Mouse (Mus musculus) liver, embryonic 16.5 days (tissue): ENCODE results near the gene Slc9a3. TPM values are rescaled to one million over a fixed set of nuclear protein-coding genes. Genes with fewer than 3 reads are reported as not detected.

ENCODE experiments used
- ATAC-seq: fragments of 200-750 bp; cut with Nextera tagmentation; 2 replicates; pipeline ENCODE4 v1.8.0; 2017; ENCODE audit warnings: low read depth, mild to moderate bottlenecking, moderate number of reproducible peaks, moderate library complexity
- H3K27ac ChIP-seq: fragments of 300-500 bp; sonication (generic); 2 replicates; pipeline ENCODE4 v1.5.1; 2014; ENCODE audit warnings: mild to moderate bottlenecking, low read length
- H3K27me3 ChIP-seq: fragments of 300-500 bp; sonication (generic); 2 replicates; pipeline ENCODE4 v1.6.1; 2014; ENCODE audit warnings: low read depth, low read length, mixed read lengths; ENCODE audit not compliant: control insufficient read depth, insufficient read depth
- H3K36me3 ChIP-seq: fragments of 300-500 bp; sonication (generic); 2 replicates; pipeline ENCODE4 v1.6.1; 2014; ENCODE audit warnings: mild to moderate bottlenecking; ENCODE audit not compliant: control insufficient read depth, insufficient read depth
- H3K4me1 ChIP-seq: fragments of 300-500 bp; sonication (generic); 2 replicates; pipeline ENCODE4 v1.6.1; 2014; ENCODE audit warnings: low read depth, low read length, mixed read lengths; ENCODE audit not compliant: control insufficient read depth
- H3K4me2 ChIP-seq: fragments of 300-500 bp; sonication (generic); 2 replicates; pipeline ENCODE4 v1.6.1; 2014; ENCODE audit warnings: low read depth, low read length, mixed read lengths
- H3K4me3 ChIP-seq: fragments of 300-500 bp; sonication (generic); 2 replicates; pipeline ENCODE4 v1.5.1; 2014; ENCODE audit warnings: low read depth, mild to moderate bottlenecking, low read length
- H3K9ac ChIP-seq: fragments of 300-500 bp; sonication (generic); 2 replicates; pipeline ENCODE4 v1.6.1; 2014; ENCODE audit warnings: low read depth, low read length
- H3K9me3 ChIP-seq: fragments of 300-500 bp; sonication (generic); replicated peaks from 2 replicates; pipeline ENCODE4 v1.6.1; 2016; ENCODE audit warnings: low read length; ENCODE audit not compliant: control insufficient read depth
- WGBS: fragments of 180-500 bp; shearing (Covaris S2); extraction: QIAGEN DNeasy Blood & Tissue Kit; methylation state at CpG from one replicate; pipeline ENCODE4 v1.1.7; 2014; ENCODE audit not compliant: insufficient replicate concordance; 5-methylcytosine and 5-hydroxymethylcytosine counted together
- polyA plus RNA-seq: library from polyadenylated mRNA; unstranded; fragments of >200 nt; fragmentation: Nextera tagmentation; extraction: Ambion mirVana; gene quantifications from 2 replicates; pipeline ENCODE4 v1.2.1, GENCODE M21; 2015

Slc9a3 gene
- polyA plus RNA-seq, 1 experiment from 2014 or later = 0.02 TPM

- H3K4me3 ChIP-seq = no peak overlapping the region
- no peak for ATAC-seq
- H3K9me3 ChIP-seq = no peaks in the 10 kb centered on the region
- H3K36me3 ChIP-seq = peaks cover 8% of the 10 kb centered on the region
- no peaks in the 10 kb centered on the region for H3K27me3 ChIP-seq
- 63% methylated on average over 2 of the region's 2 CpGs for WGBS
- H3K9ac ChIP-seq = no peak overlapping the region
- peaks cover 10% of the 10 kb centered on the region for H3K4me1 ChIP-seq
- no peak overlapping the region for H3K27ac ChIP-seq
- H3K4me2 ChIP-seq = no peak overlapping the region
These were observed 46.2 kb downstream of the Slc9a3 start for GRCm38 (mm10) chr13:74167492-74167891.

GRCm38 (mm10) chr13:74169446-74170164 lies 48.3 kb downstream of the Slc9a3 start:
- H3K36me3 ChIP-seq = peaks cover 18% of the 10 kb centered on the region
- H3K4me1 ChIP-seq = peaks cover 10% of the 10 kb centered on the region
- H3K9me3 ChIP-seq = no peaks in the 10 kb centered on the region
- no peaks in the 10 kb centered on the region for H3K27me3 ChIP-seq
- H3K4me3 ChIP-seq = no peak overlapping the region
- WGBS = 72% methylated on average over 10 of the region's 10 CpGs
- H3K27ac ChIP-seq = no peak overlapping the region
- H3K9ac ChIP-seq = no peak overlapping the region
- H3K4me2 ChIP-seq = no peak overlapping the region
- ATAC-seq = no peak

GRCm38 (mm10) chr13:74172036-74172435 lies 50.8 kb downstream of the Slc9a3 start:
- H3K4me2 ChIP-seq = no peak overlapping the region
- H3K4me1 ChIP-seq = peaks cover 2% of the 10 kb centered on the region
- H3K9me3 ChIP-seq = no peaks in the 10 kb centered on the region
- no peak overlapping the region for H3K4me3 ChIP-seq
- no peak overlapping the region for H3K27ac ChIP-seq
- 85% methylated on average over 5 of the region's 5 CpGs for WGBS
- H3K9ac ChIP-seq = no peak overlapping the region
- no peak for ATAC-seq
- H3K27me3 ChIP-seq = no peaks in the 10 kb centered on the region
- H3K36me3 ChIP-seq = peaks cover 18% of the 10 kb centered on the region

- no peak overlapping the region for H3K27ac ChIP-seq
- no peak for ATAC-seq
- no peak overlapping the region for H3K4me2 ChIP-seq
- H3K9ac ChIP-seq = no peak overlapping the region
- H3K4me1 ChIP-seq = no peaks in the 10 kb centered on the region
- H3K36me3 ChIP-seq = peaks cover 6% of the 10 kb centered on the region
- 74% methylated on average over 5 of the region's 5 CpGs for WGBS
- no peaks in the 10 kb centered on the region for H3K27me3 ChIP-seq
- H3K9me3 ChIP-seq = no peaks in the 10 kb centered on the region
- no peak overlapping the region for H3K4me3 ChIP-seq
These were observed 61.9 kb downstream of the Slc9a3 start for GRCm38 (mm10) chr13:74183011-74183695.

GRCm38 (mm10) chr13:74192613-74193012 lies 71.4 kb downstream of the Slc9a3 start:
- Histone ChIP-seq H3K9ac (no peak overlapping the region), H3K27me3 (no peaks in the 10 kb centered on the region), H3K9me3 (no peaks in the 10 kb centered on the region), H3K4me2 (no peak overlapping the region), H3K36me3 (peaks cover 6% of the 10 kb centered on the region), H3K4me1 (no peaks in the 10 kb centered on the region), H3K4me3 (no peak overlapping the region), H3K27ac (no peak overlapping the region)
- 79% methylated on average over 6 of the region's 6 CpGs for WGBS
- no peak for ATAC-seq

GRCm38 (mm10) chr13:74196451-74196850 lies 75.2 kb downstream of the Slc9a3 start:
- Histone ChIP-seq H3K27me3 (no peaks in the 10 kb centered on the region), H3K27ac (no peak overlapping the region), H3K4me1 (no peaks in the 10 kb centered on the region), H3K4me2 (no peak overlapping the region), H3K36me3 (peaks cover 3% of the 10 kb centered on the region; the same call in 1 of the 2 replicates), H3K9ac (no peak overlapping the region), H3K4me3 (no peak overlapping the region), H3K9me3 (no peaks in the 10 kb centered on the region)
- WGBS = 62% methylated on average over 3 of the region's 3 CpGs
- no peak for ATAC-seq

- peak within 1 kb of the TSS; percentile 86 for H3K9ac ChIP-seq
- WGBS = 0% methylated on average over 39 of the region's 39 CpGs
- peak within 1 kb of the TSS; percentile 91 for H3K4me2 ChIP-seq
- H3K36me3 ChIP-seq = peaks cover 8% of the 10 kb centered on the region; the same call in 1 of the 2 replicates
- peak within 1 kb of the TSS; percentile 94 for H3K4me3 ChIP-seq
- no peaks in the 10 kb centered on the region; the same call in 1 of the 2 replicates for H3K27me3 ChIP-seq
- H3K4me1 ChIP-seq = peaks cover 14% of the 10 kb centered on the region
- H3K27ac ChIP-seq = peak within 1 kb of the TSS; percentile 75
- no peaks in the 10 kb centered on the region for H3K9me3 ChIP-seq
- ATAC-seq = peak; percentile 95
These were observed 87.2 kb downstream of the Slc9a3 start, which contains the start of gene Exoc3 for GRCm38 (mm10) chr13:74208317-74208985. Exoc3 (minus strand) TSS chr13:74208732.

GRCm38 (mm10) chr13:74208986-74209345 lies 87.7 kb downstream of the Slc9a3 start:
- H3K9ac ChIP-seq = peak overlapping the region; percentile 86
- H3K4me2 ChIP-seq = peak overlapping the region; percentile 91
- no peaks in the 10 kb centered on the region for H3K9me3 ChIP-seq
- WGBS = 19% methylated on average over 12 of the region's 12 CpGs
- peaks cover 6% of the 10 kb centered on the region; the same call in 1 of the 2 replicates for H3K36me3 ChIP-seq
- no peaks in the 10 kb centered on the region; the same call in 1 of the 2 replicates for H3K27me3 ChIP-seq
- H3K27ac ChIP-seq = peak overlapping the region; percentile 75
- ATAC-seq = peak; percentile 33
- peak overlapping the region; percentile 94 for H3K4me3 ChIP-seq
- peaks cover 14% of the 10 kb centered on the region for H3K4me1 ChIP-seq
